Mouse (Mus musculus) hindbrain, embryonic 15.5 days (tissue): ENCODE results near the gene Cbll1. TPM values are rescaled to one million over a fixed set of nuclear protein-coding genes. Genes with fewer than 3 reads are reported as not detected.

Experiments
- ATAC-seq: fragments of 200-750 bp; cut with Nextera tagmentation; 2 replicates; pipeline ENCODE4 v1.8.0; 2017; ENCODE audit warnings: low read depth, moderate number of reproducible peaks, moderate TSS enrichment; ENCODE audit not compliant: low FRiP score
- H3K27ac ChIP-seq: fragments of 300-500 bp; sonication (generic); replicated peaks from 2 replicates; pipeline ENCODE4 v1.5.1; 2015; ENCODE audit warnings: mild to moderate bottlenecking, inconsistent platforms
- H3K27me3 ChIP-seq: fragments of 300-500 bp; sonication (generic); 2 replicates; pipeline ENCODE4 v1.6.1; 2015; ENCODE audit warnings: control low read depth, inconsistent platforms
- H3K36me3 ChIP-seq: fragments of 300-500 bp; sonication (generic); 2 replicates; pipeline ENCODE4 v1.6.1; 2015; ENCODE audit warnings: control low read depth, inconsistent platforms
- H3K4me1 ChIP-seq: fragments of 300-500 bp; sonication (generic); replicated peaks from 2 replicates; pipeline ENCODE4 v1.6.1; 2015; ENCODE audit warnings: control low read depth, inconsistent platforms
- H3K4me2 ChIP-seq: fragments of 300-500 bp; sonication (generic); 2 replicates; pipeline ENCODE4 v1.6.1; 2015; ENCODE audit warnings: moderate library complexity, mild to moderate bottlenecking, inconsistent platforms
- H3K4me3 ChIP-seq: fragments of 300-500 bp; sonication (generic); 2 replicates; pipeline ENCODE4 v1.5.1; 2015; ENCODE audit warnings: mild to moderate bottlenecking, inconsistent platforms
- H3K9ac ChIP-seq: fragments of 300-500 bp; sonication (generic); 2 replicates; pipeline ENCODE4 v1.6.1; 2015; ENCODE audit warnings: inconsistent platforms
- H3K9me3 ChIP-seq: fragments of 300-500 bp; sonication (generic); 2 replicates; pipeline ENCODE4 v1.6.1; 2016; ENCODE audit warnings: control low read depth, inconsistent platforms
- WGBS: fragments of 180-500 bp; shearing (Covaris S2); methylation state at CpG from one replicate; pipeline ENCODE4 v1.1.7; 2015; 5-methylcytosine and 5-hydroxymethylcytosine counted together
- polyA plus RNA-seq: library from polyadenylated mRNA; unstranded; fragments of >200 nt; fragmentation: Nextera tagmentation; extraction: Ambion mirVana; gene quantifications from 2 replicates; pipeline ENCODE4 v1.2.1, GENCODE M21; 2015

Gene Cbll1
- 15.7 and 17.8 TPM in 2 replicates for polyA plus RNA-seq

DNA sequence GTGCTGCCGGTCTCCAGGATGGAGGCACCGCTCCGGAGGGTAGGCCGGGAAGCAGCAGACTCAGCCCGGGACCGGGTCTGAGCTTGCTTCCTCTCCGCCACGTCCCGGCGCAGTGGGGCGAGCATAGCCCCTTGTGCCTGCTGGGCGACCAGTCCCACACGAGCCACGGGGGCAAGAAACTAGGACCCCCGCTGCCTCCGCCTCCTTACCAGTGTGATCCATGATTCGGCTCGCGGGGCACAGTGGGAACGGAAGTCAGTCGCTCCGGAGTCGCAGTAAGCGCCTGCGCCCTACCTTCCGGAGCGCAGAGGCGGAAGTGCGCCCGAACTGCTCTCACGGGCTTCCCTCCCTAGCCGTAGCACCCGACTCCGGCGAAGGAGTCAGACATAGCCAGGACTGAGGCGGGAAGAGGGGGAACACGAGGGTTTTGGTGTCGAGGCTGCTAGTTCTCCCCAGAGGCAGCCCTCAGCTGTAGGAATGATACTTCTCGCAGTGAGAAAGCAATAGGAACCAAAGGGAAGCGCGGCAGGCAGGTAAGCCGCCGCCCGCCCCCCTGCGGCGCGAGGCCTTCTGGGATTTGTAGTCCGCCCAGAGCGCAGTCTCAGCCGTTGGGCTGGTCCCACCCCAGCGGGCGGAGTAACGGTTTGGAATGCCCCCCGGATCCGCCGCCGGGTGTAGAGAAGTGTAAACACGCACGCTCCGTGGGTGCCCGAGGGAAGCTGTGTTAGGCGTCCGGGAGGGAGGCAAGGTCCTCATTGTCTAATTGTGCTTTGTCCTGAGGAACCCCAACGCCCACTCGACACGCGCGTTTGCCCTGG is at the start of gene Cbll1:
Gene Cbll1, minus strand, starts transcription at position 303 of the 818 bp plus-strand sequence.
- Histone ChIP-seq H3K4me2 (peak within 1 kb of the TSS; percentile 88), H3K27ac (peak within 1 kb of the TSS; percentile 96), H3K4me1 (peaks cover 21% of the 10 kb centered on the region), H3K27me3 (no peaks in the 10 kb centered on the region), H3K36me3 (no peaks in the 10 kb centered on the region; the same call in 1 of the 2 replicates), H3K9ac (peak within 1 kb of the TSS; percentile 80), H3K9me3 (no peaks in the 10 kb centered on the region), H3K4me3 (peak within 1 kb of the TSS; percentile 87)
- WGBS: under 1% methylated on average over 68 of the region's 68 CpGs
- peak; percentile 99 for ATAC-seq

DNA sequence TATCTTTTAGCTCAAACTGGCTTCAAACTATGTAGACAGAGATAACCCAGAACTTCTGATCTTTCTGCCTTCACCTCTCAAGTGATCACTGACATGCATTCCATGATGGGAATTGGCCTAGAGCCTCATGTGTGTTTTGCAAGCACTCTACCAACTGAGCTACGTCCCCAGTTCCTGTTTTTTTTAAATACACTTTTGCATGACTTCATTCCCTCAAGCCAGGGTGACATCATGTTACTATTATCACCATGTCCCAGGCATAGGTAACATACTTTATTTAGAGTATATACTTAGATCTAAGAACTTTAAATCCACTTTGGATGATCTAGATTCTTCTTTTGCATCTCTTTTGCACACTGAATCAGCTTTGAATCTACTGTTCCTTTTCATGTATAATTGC is 46.6 kb upstream of the Cbll1 start:
- whole genome bisulfite sequencing: 80% methylated on average over 1 of the region's 1 CpGs
- Histone ChIP-seq H3K4me3 (no peak overlapping the region), H3K27ac (no peak overlapping the region), H3K27me3 (no peaks in the 10 kb centered on the region), H3K4me1 (no peaks in the 10 kb centered on the region), H3K36me3 (no peaks in the 10 kb centered on the region), H3K9ac (no peak overlapping the region), H3K9me3 (no peaks in the 10 kb centered on the region), H3K4me2 (no peak overlapping the region)
- no peak for ATAC-seq

DNA sequence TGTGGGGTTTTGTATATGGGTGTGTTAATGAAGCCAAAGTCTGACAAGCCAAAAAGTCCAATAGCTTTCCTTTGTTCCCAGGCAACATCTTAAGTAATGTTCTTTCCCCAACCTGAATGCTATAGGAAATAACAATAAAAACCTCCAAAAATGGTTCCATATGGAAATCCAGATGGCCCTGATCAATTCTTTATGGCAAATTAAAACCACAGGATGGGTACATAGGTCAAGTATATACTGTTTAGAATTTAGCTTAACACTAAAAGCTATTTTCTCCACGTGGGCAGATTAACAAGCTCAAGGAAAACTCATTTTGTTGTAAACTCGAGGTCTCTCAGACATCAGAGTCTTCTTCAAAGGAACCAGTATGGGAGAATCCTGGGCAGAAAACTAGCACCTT is 45.8 kb upstream of the Cbll1 start:
- H3K4me2 ChIP-seq: no peak overlapping the region
- H3K4me1 ChIP-seq: no peaks in the 10 kb centered on the region
- 61% methylated on average over 2 of the region's 2 CpGs for WGBS
- H3K27me3 ChIP-seq: no peaks in the 10 kb centered on the region
- H3K27ac ChIP-seq: no peak overlapping the region
- H3K9ac ChIP-seq: no peak overlapping the region
- H3K4me3 ChIP-seq: no peak overlapping the region
- H3K9me3 ChIP-seq: no peaks in the 10 kb centered on the region
- no peak for ATAC-seq
- H3K36me3 ChIP-seq: no peaks in the 10 kb centered on the region

DNA sequence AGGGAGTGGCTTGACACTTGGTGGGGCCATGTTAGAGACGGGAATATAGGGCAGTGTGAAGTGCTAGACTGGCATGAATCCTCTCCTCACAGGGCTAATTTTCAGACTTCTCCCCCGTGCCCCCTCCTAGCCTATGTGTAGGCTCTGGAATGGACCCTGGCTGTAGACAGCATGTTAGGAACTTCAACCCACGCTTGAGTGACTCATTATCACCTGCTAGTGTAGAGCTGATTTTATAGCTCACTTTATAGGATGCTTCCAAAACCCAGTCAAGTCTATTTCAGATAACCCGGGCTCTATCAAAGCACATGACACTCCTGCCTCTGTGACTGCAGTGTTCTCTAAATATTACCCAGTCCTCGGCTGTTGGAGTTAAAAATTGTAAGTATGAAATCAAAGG is 42.1 kb upstream of the Cbll1 start:
- Histone ChIP-seq H3K9ac (no peak overlapping the region), H3K9me3 (no peaks in the 10 kb centered on the region), H3K4me2 (no peak overlapping the region), H3K27me3 (no peaks in the 10 kb centered on the region), H3K27ac (no peak overlapping the region), H3K4me1 (no peaks in the 10 kb centered on the region), H3K4me3 (no peak overlapping the region), H3K36me3 (no peaks in the 10 kb centered on the region)
- no peak for ATAC-seq
- WGBS: 87% methylated on average over 5 of the region's 5 CpGs

DNA sequence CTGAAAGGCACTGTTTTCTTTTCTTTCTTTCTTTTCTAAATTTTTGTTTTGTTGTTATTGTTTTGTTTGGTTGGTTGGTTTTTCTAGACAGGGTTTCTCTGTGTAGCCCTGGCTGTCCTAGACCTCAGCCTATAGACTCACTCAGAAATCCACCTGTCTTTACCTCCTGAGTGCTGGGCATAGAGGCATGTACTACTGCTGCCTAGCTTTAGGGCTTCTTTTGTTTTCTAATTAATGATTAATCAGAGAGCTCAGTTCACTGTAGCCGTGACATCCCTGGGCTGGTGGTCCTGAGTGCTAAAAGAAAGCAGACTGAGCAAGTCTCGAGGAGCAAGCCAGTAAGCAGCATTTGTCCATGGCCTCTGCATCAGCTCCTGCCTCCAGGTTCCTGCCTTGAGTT is 40.4 kb upstream of the Cbll1 start:
- 57% methylated on average over 2 of the region's 2 CpGs for WGBS
- H3K9me3 ChIP-seq: no peaks in the 10 kb centered on the region

DNA sequence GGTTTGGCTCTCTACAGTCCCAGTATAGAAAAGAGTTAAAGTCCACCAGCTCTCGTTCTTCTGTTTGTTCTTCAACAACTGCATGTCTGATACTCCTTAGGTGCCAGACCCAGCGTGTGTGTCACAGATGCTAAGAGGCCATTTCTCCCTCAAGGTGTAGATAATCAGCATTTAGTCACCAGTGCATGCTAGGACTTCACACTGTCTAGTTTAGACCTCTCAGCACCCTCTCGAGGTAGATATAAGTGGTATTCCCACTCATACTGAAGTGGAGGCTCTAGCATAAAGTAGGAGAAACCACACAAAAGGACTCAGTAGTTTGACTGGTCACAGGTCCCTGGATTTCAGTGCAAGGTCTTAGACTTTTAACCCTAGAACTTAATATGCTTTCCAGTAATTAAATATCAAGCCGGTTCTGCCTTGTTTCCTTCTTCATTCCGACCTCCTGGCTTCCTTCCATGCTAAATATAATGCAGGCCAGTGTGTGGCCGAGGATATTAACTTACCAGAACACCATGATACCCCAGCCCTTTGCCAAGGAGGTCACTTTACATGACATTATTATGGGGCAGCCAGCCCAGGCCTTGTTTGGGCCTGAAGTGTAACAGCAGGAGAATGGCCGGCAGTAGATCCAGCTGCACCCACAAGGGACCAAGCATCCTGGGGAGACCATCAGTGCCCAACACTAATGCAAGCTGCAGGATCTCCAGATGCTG is 38.3 kb upstream of the Cbll1 start:
- no peak overlapping the region for H3K27ac ChIP-seq
- no peaks in the 10 kb centered on the region for H3K27me3 ChIP-seq
- H3K9ac ChIP-seq: no peak overlapping the region
- ATAC-seq: no peak
- no peaks in the 10 kb centered on the region for H3K4me1 ChIP-seq
- 73% methylated on average over 7 of the region's 7 CpGs for WGBS
- no peak overlapping the region for H3K4me2 ChIP-seq
- no peaks in the 10 kb centered on the region for H3K36me3 ChIP-seq
- H3K9me3 ChIP-seq: no peaks in the 10 kb centered on the region
- H3K4me3 ChIP-seq: no peak overlapping the region

More for the DNA sequence above, 40.4 kb upstream of the Cbll1 start:
- no peak overlapping the region for H3K4me3 ChIP-seq
- H3K36me3 ChIP-seq: no peaks in the 10 kb centered on the region
- H3K9ac ChIP-seq: no peak overlapping the region
- no peak overlapping the region for H3K27ac ChIP-seq
- H3K27me3 ChIP-seq: no peaks in the 10 kb centered on the region
- H3K4me1 ChIP-seq: no peaks in the 10 kb centered on the region
- H3K4me2 ChIP-seq: no peak overlapping the region
- ATAC-seq: no peak

DNA sequence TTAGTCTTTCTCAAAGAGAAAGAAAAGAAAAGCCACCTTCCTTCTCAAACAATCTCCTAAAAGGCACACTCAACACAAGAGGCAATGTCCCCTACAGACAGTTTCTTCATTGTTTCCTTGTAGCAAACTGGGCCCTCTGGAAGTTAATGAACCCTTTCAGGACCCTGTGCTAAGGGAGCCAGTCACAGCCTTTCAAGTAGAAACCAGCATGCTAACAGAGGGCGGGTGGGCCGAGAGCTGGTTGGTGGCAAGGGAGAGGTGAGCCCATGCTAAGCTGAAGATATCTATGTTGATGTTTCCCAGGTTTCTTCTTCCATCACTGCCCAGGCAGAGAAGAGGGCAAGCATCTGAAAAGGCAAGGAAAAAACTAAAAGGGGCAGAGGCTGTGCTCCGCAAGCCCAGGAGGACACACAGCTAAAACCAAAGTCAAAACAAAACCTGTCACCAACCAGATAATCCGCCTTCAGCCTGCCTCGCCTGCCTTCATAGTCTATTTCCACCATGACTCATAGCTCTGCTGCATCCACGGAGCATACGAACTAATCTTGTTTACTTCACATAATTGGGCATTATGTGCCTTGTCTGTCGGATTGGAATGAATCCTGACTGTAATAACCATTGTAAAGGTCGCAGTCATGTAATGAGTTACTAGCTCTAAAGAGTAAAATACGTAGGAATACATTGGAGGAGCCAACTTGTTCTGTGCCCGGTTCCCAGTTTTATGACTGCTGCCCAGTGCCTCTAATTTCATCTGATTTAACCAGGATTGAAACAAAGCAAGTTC is 34.8 kb upstream of the Cbll1 start:
- H3K4me1 ChIP-seq: no peaks in the 10 kb centered on the region
- H3K36me3 ChIP-seq: no peaks in the 10 kb centered on the region
- H3K27me3 ChIP-seq: no peaks in the 10 kb centered on the region
- no peak for ATAC-seq
- H3K9ac ChIP-seq: no peak overlapping the region
- no peak overlapping the region for H3K27ac ChIP-seq
- no peaks in the 10 kb centered on the region for H3K9me3 ChIP-seq
- 71% methylated on average over 11 of the region's 11 CpGs for WGBS
- no peak overlapping the region for H3K4me2 ChIP-seq
- H3K4me3 ChIP-seq: no peak overlapping the region

DNA sequence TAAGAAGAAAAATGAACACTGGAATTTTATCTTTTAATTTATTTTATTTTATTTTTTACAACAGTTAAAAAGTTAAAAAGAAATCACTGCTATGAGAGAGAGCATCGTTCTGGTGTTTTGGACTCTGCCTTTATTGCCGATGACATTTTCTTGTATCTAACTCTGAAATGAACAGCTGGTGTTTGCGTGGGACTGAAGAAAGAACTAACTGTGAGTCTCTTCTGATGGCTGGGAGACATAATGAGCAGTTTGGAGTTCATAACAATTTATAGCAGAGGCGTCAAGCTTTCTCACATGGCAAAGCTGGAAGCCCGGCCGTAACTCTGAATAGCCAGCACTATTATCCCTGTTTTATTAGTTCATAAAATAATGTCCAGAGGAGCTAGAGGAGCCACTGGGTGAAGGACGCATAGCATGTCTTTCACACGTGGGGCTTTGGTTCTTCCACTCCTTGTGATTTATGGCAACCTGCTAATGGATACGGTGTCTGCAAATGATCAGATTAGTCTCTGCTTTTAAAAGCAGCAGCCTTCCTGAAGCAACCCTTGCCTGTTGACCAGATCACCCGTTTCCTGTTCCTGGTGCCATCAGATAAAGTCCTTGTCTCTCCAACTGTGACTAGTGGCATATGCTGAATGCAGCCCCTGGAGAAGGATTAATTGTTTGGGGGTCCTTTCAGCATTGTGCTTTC is 33.9 kb upstream of the Cbll1 start:
- Histone ChIP-seq H3K27me3 (no peaks in the 10 kb centered on the region), H3K4me2 (no peak overlapping the region), H3K9me3 (no peaks in the 10 kb centered on the region), H3K4me3 (no peak overlapping the region), H3K4me1 (no peaks in the 10 kb centered on the region), H3K9ac (no peak overlapping the region), H3K36me3 (no peaks in the 10 kb centered on the region), H3K27ac (no peak overlapping the region)
- no peak for ATAC-seq
- WGBS: 78% methylated on average over 10 of the region's 10 CpGs

DNA sequence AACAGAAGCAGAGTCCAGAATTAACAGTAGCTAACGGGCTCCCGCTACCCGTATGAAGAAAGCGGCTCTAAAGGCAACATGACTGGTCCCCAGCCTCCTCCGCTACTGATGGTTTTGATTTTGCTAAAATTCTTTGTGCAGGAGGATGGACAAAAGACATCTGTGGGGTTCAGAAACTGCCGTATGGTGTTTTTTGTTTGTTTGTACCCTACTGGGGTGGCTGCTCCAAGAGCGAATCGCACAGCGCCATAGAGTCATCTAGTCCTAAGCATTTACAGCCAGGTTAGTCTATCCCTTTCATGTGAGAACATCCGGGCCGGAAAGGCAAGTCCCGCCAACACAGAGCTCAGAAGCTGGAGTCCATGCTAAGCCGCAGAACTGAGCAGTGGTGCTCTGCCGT is 32.6 kb upstream of the Cbll1 start:
- no peak for ATAC-seq
- 80% methylated on average over 14 of the region's 14 CpGs for WGBS

DNA sequence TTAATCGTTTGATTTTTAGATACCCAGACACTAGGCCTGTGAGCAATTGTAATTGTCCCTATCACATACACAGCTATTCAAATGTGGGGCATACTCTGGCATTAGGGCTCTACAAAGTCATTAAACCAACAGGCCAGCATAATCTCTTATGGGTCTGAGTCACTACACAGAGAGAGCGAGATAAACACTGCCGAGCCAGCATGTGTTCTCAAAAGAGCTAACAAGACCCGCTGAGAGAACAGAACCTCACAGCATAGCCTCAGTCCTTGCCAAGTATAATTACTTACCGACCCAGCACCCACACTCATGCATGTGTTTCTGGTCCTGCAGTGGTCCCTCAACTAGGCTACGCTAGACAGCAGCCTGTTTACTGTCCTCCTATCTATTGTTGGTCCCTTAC is 28.0 kb upstream of the Cbll1 start:
- Histone ChIP-seq H3K9me3 (no peaks in the 10 kb centered on the region), H3K27me3 (no peaks in the 10 kb centered on the region), H3K4me2 (no peak overlapping the region), H3K36me3 (no peaks in the 10 kb centered on the region), H3K27ac (no peak overlapping the region), H3K9ac (no peak overlapping the region), H3K4me3 (no peak overlapping the region), H3K4me1 (no peaks in the 10 kb centered on the region)
- 55% methylated on average over 6 of the region's 6 CpGs for WGBS
- ATAC-seq: no peak

More for the DNA sequence above, 32.6 kb upstream of the Cbll1 start:
- H3K27me3 ChIP-seq: no peaks in the 10 kb centered on the region
- H3K36me3 ChIP-seq: no peaks in the 10 kb centered on the region
- no peak overlapping the region for H3K4me2 ChIP-seq
- no peak overlapping the region for H3K4me3 ChIP-seq
- H3K27ac ChIP-seq: no peak overlapping the region
- no peak overlapping the region for H3K9ac ChIP-seq
- H3K9me3 ChIP-seq: no peaks in the 10 kb centered on the region
- no peaks in the 10 kb centered on the region for H3K4me1 ChIP-seq

DNA sequence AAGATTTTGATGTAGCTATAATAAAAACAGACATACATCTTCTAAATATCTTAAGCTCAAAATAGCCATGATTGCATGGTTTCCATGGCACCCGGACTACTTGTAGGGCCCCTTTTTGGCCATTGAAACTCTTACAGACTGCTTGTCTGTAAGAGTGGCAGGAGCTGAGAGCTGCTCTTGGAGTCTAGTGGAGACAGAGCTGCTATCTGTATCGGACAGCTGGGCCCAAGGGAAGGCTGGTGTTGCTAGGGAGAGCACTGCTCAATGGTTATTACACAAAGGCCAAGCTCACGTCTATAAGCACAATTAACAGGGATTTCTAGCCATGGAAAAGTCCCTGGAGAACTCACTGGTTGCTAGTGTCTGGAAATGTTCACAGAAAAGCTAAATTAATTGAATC is 22.0 kb upstream of the Cbll1 start:
- no peak for ATAC-seq
- no peaks in the 10 kb centered on the region for H3K27me3 ChIP-seq
- H3K36me3 ChIP-seq: no peaks in the 10 kb centered on the region
- H3K4me1 ChIP-seq: no peaks in the 10 kb centered on the region
- no peak overlapping the region for H3K4me3 ChIP-seq
- no peaks in the 10 kb centered on the region for H3K9me3 ChIP-seq
- no peak overlapping the region for H3K9ac ChIP-seq
- no peak overlapping the region for H3K4me2 ChIP-seq
- no peak overlapping the region for H3K27ac ChIP-seq
- WGBS: 60% methylated on average over 3 of the region's 3 CpGs
